16 mouse cellular contexts compared by ENCODE assay signal in genomic region chr3:150752787-150753186, GRCm38 (mm10).
"Had no signal": no experiment of that assay in that cellular context is flagged by ENCODE, and none has a peak within 500 bp of the region (broad histone marks: within the 10 kb centered on the region; RNA-seq: fewer than 3 reads in every experiment).

No protein-coding gene starts in this region.

- DNase-seq: retina, postnatal 1 day; right cerebral cortex, adult 18-20 months; right cerebral cortex, postnatal 14 days; right cerebral cortex, postnatal 25 days; right cerebral cortex, postnatal 4 days; spleen, adult 18-20 months; thymus, adult 18-20 months; thymus, adult 2 months; thymus, postnatal 14 days; thymus, postnatal 25 days; thymus, postnatal 36 days; thymus, postnatal 4 days had no signal

- H3K9ac ChIP-seq: neural tube, embryonic 13.5 days; neural tube, embryonic 15.5 days; stomach, embryonic 15.5 days had no signal

- H3K9me3 ChIP-seq: neural tube, embryonic 13.5 days; neural tube, embryonic 15.5 days; stomach, embryonic 15.5 days had no signal

- H3K4me2 ChIP-seq: neural tube, embryonic 13.5 days; neural tube, embryonic 15.5 days; stomach, embryonic 15.5 days had no signal

- H3K27ac ChIP-seq: neural tube, embryonic 13.5 days; neural tube, embryonic 15.5 days; stomach, embryonic 15.5 days; stomach, postnatal 0 days had no signal

- H3K27me3 ChIP-seq: neural tube, embryonic 13.5 days; neural tube, embryonic 15.5 days; stomach, embryonic 15.5 days had no signal

- H3K36me3 ChIP-seq: neural tube, embryonic 13.5 days; neural tube, embryonic 15.5 days; stomach, embryonic 15.5 days had no signal

- H3K4me1 ChIP-seq: neural tube, embryonic 13.5 days; neural tube, embryonic 15.5 days; stomach, embryonic 15.5 days had no signal

- H3K4me3 ChIP-seq: neural tube, embryonic 13.5 days; neural tube, embryonic 15.5 days; stomach, embryonic 15.5 days had no signal
